Mouse (Mus musculus): ENCODE data around the gene Meox2. TPM values are rescaled to one million over a fixed set of nuclear protein-coding genes. Genes with fewer than 3 reads are reported as not detected.
"Not testable (repeated sequence)": the region's sequence is repeated elsewhere in the genome, so short reads cannot be mapped to it uniquely, and the experiment has no call there.

Gene Meox2
- 0.61 and 0.84 TPM in 2 replicates for polyA plus RNA-seq (2014; fragmentation: Nextera tagmentation; extraction: Ambion mirVana)

DNA sequence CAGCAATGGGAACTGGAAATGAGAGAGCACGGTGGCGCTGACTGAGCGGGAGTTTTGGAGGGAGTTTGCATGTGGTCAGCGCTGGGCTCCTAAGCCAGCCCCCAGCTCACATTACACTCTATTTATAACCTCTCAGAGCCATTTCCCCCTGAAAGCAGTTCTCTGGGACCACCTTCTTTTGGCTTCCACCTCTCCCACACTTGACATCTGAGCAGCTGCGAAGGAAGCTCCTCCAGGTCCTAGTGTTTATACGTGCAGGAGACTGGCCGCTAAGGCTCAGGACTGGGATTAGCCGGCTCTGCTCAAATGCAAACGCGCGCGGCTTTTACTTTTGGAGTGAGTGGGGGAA is at the start of gene Meox2:
Gene Meox2 (plus strand): TSS at position 151 of the 349 bp plus-strand sequence.
- H3K27ac ChIP-seq = no peak within 1 kb of the TSS
- DNase-seq (ENCODE audit: low spot score) = no peak
- peak within 1 kb of the TSS; percentile 93 for H3K4me2 ChIP-seq (replicated peaks)
- peaks cover 56% of the 10 kb centered on the region for H3K27me3 ChIP-seq (ENCODE audit: control insufficient read depth, insufficient read depth, low read length)
- no peaks in the 10 kb centered on the region for H3K9me3 ChIP-seq (ENCODE audit: control insufficient read depth, low read length)
- H3K36me3 ChIP-seq (replicated peaks; ENCODE audit: control insufficient read depth, insufficient read depth) = no peaks in the 10 kb centered on the region
- peak within 1 kb of the TSS; percentile 49 for H3K9ac ChIP-seq
- ATAC-seq (ENCODE audit: low FRiP score) = peak; percentile 57; the same call in 1 of the 2 replicates
- WGBS = 0% methylated on average over 12 of the region's 12 CpGs
- peaks cover 5% of the 10 kb centered on the region for H3K4me1 ChIP-seq (replicated peaks; ENCODE audit: control insufficient read depth, insufficient read depth, low read length)
- peak within 1 kb of the TSS; percentile 46 for H3K4me3 ChIP-seq (replicated peaks; ENCODE audit: low read length)

DNA sequence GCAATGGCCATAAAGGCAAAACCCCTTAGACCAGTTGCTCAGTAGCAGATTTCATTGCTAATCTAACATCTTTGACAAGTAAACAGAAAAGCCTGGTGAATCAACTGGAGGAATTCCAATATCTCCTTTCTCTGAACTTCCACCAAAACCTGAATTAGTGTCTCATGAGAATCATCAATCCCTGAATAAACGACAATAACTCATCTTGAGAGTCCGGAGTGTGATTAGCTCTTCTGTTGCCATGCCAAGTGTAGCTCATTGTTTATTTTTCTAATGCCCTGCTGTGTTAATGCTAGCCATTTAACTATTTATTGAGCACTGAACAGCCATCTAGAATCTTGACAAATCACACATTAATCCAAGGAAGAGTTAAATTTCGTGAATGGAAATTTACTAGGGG is 35.7 kb upstream of the Meox2 start:
- H3K36me3 ChIP-seq (replicated peaks; ENCODE audit: control insufficient read depth, insufficient read depth) = no peaks in the 10 kb centered on the region
- no peak overlapping the region for H3K9ac ChIP-seq
- DNase-seq (ENCODE audit: low spot score) (no peak), ATAC-seq (ENCODE audit: low FRiP score) (no peak)
- H3K4me3 ChIP-seq (replicated peaks; ENCODE audit: low read length) = no peak overlapping the region
- no peaks in the 10 kb centered on the region for H3K4me1 ChIP-seq (replicated peaks; ENCODE audit: control insufficient read depth, insufficient read depth, low read length)
- no peaks in the 10 kb centered on the region for H3K9me3 ChIP-seq (ENCODE audit: control insufficient read depth, low read length)
- no peak overlapping the region for H3K4me2 ChIP-seq (replicated peaks)
- WGBS = 44% methylated on average over 3 of the region's 3 CpGs
- H3K27me3 ChIP-seq (ENCODE audit: control insufficient read depth, insufficient read depth, low read length) = no peaks in the 10 kb centered on the region
- H3K27ac ChIP-seq = no peak overlapping the region

DNA sequence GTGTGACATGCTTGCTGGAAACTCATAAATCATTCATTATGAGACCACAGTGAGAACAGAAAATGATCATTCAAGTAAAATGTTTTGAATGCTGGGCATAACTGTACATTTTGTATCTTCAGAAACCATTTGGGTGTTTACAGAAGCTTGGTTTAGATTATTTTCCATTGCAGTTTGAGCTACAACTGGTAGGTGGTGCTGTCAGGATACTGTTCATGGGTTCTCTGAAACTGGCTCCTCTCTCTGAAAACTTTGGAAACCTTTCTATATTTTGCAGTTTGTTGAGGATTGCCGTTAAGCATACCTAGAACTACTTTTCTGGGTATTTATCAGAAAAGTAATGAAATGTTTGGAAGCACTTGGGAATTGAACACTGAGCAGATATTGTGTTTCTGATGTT is 31.0 kb upstream of the Meox2 start:
- Histone ChIP-seq H3K27ac (no peak overlapping the region), H3K9me3 (ENCODE audit: control insufficient read depth, low read length) (no peaks in the 10 kb centered on the region), H3K9ac (no peak overlapping the region), H3K27me3 (ENCODE audit: control insufficient read depth, insufficient read depth, low read length) (no peaks in the 10 kb centered on the region), H3K36me3 (replicated peaks; ENCODE audit: control insufficient read depth, insufficient read depth) (no peaks in the 10 kb centered on the region), H3K4me2 (replicated peaks) (no peak overlapping the region), H3K4me1 (replicated peaks; ENCODE audit: control insufficient read depth, insufficient read depth, low read length) (no peaks in the 10 kb centered on the region), H3K4me3 (replicated peaks; ENCODE audit: low read length) (no peak overlapping the region)
- ATAC-seq (ENCODE audit: low FRiP score) = no peak
- 74% methylated on average over 1 of the region's 1 CpGs for WGBS
- no peak for DNase-seq (ENCODE audit: low spot score)

DNA sequence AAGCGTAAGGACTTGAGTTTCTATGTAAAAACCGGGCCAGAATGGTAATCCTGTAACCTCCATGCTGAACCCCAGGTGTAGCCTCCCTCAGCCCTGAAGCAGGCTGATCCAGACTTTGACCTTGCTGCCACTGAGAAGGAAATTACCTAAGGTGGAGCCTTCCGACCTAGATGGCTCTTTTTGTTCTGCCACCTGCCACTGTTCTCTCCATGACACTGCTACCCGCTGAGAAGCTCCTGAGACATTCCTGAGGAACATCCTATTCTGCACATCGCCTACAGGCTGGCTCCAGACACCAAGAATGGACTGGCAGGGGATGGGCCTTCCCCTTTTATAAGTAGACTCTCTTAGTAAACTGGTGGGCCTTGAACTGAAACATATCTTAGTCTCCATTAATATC is 28.3 kb upstream of the Meox2 start:
- not testable (repeated sequence) for DNase-seq (ENCODE audit: low spot score); H3K4me3 ChIP-seq (replicated peaks; ENCODE audit: low read length); ATAC-seq (ENCODE audit: low FRiP score); H3K27me3 ChIP-seq (ENCODE audit: control insufficient read depth, insufficient read depth, low read length); H3K36me3 ChIP-seq (replicated peaks; ENCODE audit: control insufficient read depth, insufficient read depth); H3K9ac ChIP-seq; H3K9me3 ChIP-seq (ENCODE audit: control insufficient read depth, low read length); H3K4me2 ChIP-seq (replicated peaks); H3K27ac ChIP-seq; H3K4me1 ChIP-seq (replicated peaks; ENCODE audit: control insufficient read depth, insufficient read depth, low read length)
- 54% methylated on average over 5 of the region's 5 CpGs for WGBS

DNA sequence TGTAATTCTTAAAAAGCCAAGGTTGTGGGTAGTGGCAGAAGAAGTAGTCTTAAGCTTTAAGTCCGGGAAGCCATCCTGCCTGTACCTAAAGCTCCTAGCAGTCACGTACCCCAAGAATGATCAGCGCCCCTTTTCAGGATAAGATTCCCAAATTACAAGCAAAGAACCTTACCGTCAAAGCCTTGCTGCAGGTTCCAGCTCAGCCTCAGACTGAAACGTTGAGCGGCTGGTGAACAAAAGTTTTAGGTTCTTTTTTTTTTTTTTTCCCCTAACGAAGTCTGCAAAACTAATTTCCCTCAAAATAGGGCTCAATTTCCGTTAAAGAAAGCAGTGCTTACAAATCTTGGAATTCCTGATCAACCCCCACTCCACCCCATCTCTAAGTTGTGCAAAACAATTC is 1.8 kb upstream of the Meox2 start:
- Histone ChIP-seq H3K27ac (no peak overlapping the region), H3K4me2 (replicated peaks) (no peak overlapping the region), H3K9ac (no peak overlapping the region), H3K4me3 (replicated peaks; ENCODE audit: low read length) (no peak overlapping the region), H3K27me3 (ENCODE audit: control insufficient read depth, insufficient read depth, low read length) (peaks cover 56% of the 10 kb centered on the region), H3K4me1 (replicated peaks; ENCODE audit: control insufficient read depth, insufficient read depth, low read length) (peaks cover 5% of the 10 kb centered on the region), H3K9me3 (ENCODE audit: control insufficient read depth, low read length) (no peaks in the 10 kb centered on the region), H3K36me3 (replicated peaks; ENCODE audit: control insufficient read depth, insufficient read depth) (no peaks in the 10 kb centered on the region)
- DNase-seq (ENCODE audit: low spot score) = no peak
- 44% methylated on average over 8 of the region's 8 CpGs for whole genome bisulfite sequencing
- ATAC-seq (ENCODE audit: low FRiP score) = no peak

DNA sequence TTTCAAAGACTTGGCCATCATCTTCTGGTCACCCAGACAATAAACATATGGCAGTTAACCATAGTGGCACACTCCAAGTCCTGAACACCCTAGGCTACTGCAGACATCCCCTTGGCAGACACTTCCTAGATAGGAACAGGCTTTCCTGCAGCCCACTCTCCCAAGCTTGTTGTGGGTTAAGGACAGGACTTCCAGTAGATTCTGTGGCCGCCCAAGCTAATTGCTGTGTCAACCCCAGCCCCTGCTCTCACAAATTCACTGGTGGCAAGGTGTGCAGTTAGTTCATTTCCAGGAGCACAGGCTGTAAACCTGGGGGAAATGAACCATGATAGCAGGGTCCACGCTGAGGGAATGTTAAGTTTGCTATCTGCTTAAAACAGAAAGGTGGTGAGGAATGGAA is 1.2 kb upstream of the Meox2 start:
- DNase-seq (ENCODE audit: low spot score) = no peak
- Histone ChIP-seq H3K36me3 (replicated peaks; ENCODE audit: control insufficient read depth, insufficient read depth) (no peaks in the 10 kb centered on the region), H3K9ac (no peak overlapping the region), H3K9me3 (ENCODE audit: control insufficient read depth, low read length) (no peaks in the 10 kb centered on the region), H3K27ac (no peak overlapping the region), H3K4me3 (replicated peaks; ENCODE audit: low read length) (no peak overlapping the region), H3K27me3 (ENCODE audit: control insufficient read depth, insufficient read depth, low read length) (peaks cover 56% of the 10 kb centered on the region), H3K4me1 (replicated peaks; ENCODE audit: control insufficient read depth, insufficient read depth, low read length) (peaks cover 5% of the 10 kb centered on the region), H3K4me2 (replicated peaks) (no peak overlapping the region)
- WGBS = 65% methylated on average over 2 of the region's 2 CpGs
- no peak for ATAC-seq (ENCODE audit: low FRiP score)

DNA sequence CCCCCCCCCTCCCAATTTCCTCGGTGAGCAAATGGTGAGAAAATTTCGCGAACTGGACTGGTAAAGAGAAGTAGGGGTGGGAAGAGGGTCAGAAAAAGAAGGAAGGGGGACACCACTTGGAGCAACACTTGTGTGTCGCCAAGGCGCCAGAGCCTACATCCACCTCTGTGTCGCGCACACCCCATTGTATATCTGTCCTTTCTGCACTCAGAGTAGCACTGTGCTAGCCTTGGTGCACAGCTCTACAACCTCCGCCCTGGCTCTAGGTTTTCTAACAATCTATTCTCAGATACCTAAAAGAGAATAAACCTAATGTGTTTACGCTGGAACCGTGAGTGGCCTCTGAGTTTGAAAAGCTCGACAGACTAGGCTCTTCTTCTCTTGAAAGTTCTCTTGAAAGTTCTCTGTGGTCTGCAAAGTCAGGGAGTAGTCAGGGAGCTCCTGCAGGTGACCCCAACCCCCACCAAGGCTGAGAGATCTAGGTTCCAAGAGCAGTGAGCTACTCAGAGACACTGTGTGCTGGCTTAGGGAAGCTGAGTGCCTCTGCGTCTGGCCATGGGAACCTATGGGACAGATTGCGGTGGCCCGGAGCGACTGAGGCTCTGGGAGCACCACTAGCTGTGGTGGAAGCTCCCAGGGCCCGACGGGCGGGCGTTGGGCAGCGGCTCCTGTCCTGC is 489 bp upstream of the Meox2 start:
- peak overlapping the region; percentile 93 for H3K4me2 ChIP-seq (replicated peaks)
- H3K27ac ChIP-seq = no peak overlapping the region
- H3K9ac ChIP-seq = no peak overlapping the region
- H3K4me3 ChIP-seq (replicated peaks; ENCODE audit: low read length) = peak overlapping the region; percentile 46
- WGBS = 21% methylated on average over 20 of the region's 20 CpGs
- H3K27me3 ChIP-seq (ENCODE audit: control insufficient read depth, insufficient read depth, low read length) = peaks cover 56% of the 10 kb centered on the region
- no peak for ATAC-seq (ENCODE audit: low FRiP score)
- H3K36me3 ChIP-seq (replicated peaks; ENCODE audit: control insufficient read depth, insufficient read depth) = no peaks in the 10 kb centered on the region
- DNase-seq (ENCODE audit: low spot score) = no peak
- H3K9me3 ChIP-seq (ENCODE audit: control insufficient read depth, low read length) = no peaks in the 10 kb centered on the region
- H3K4me1 ChIP-seq (replicated peaks; ENCODE audit: control insufficient read depth, insufficient read depth, low read length) = peaks cover 5% of the 10 kb centered on the region

DNA sequence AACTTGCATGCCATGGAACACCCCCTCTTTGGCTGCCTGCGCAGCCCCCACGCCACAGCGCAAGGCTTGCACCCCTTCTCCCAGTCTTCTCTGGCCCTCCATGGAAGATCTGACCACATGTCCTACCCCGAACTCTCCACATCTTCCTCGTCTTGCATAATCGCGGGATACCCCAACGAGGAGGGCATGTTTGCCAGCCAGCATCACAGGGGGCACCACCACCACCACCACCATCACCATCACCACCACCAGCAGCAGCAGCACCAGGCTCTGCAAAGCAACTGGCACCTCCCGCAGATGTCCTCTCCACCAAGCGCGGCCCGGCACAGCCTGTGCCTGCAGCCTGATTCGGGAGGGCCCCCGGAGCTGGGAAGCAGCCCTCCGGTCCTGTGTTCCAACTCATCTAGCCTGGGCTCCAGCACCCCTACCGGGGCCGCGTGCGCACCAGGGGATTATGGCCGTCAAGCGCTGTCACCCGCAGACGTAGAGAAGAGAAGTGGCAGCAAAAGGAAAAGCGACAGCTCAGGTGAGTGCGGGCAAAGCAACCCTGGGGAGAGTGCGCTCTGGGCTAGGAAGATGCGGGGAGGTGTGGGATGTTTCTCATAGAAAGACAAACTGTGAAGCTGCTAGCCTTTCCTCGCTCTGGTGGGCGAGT is 606 bp downstream of the Meox2 start:
- Histone ChIP-seq H3K4me3 (replicated peaks; ENCODE audit: low read length) (peak overlapping the region; percentile 46), H3K4me1 (replicated peaks; ENCODE audit: control insufficient read depth, insufficient read depth, low read length) (peaks cover 5% of the 10 kb centered on the region), H3K27ac (no peak overlapping the region), H3K27me3 (ENCODE audit: control insufficient read depth, insufficient read depth, low read length) (peaks cover 56% of the 10 kb centered on the region), H3K9me3 (ENCODE audit: control insufficient read depth, low read length) (no peaks in the 10 kb centered on the region), H3K36me3 (replicated peaks; ENCODE audit: control insufficient read depth, insufficient read depth) (no peaks in the 10 kb centered on the region), H3K9ac (peak overlapping the region; percentile 49), H3K4me2 (replicated peaks) (peak overlapping the region; percentile 93)
- ATAC-seq (ENCODE audit: low FRiP score) (peak; percentile 64; the same call in 1 of the 2 replicates), DNase-seq (ENCODE audit: low spot score) (no peak)
- 1% methylated on average over 29 of the region's 29 CpGs for WGBS

DNA sequence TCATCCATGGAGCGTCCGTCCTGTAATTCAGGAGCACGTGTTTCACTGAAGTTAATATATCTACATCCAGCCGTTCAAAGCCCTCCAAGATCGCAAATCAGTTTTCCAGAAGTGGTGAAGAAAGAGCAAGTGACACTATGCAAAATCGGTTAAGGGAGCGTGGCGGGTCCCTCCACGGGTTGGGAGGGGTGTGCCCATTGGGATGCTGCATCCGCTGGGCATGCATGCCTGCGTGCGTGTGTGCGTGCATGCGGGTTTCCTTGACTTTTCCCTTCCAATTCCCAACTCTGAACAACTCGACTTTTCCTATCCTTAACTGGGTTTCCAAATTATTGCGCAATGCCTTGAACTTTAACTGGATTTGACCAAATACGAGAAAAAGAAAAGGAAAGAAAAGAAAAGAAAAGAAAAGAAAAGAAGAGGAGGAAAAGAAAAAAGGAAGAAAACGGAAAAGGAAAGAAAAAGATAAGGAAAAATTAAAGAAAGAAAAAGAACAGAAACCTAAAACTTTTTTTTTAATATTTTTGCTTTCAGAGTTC is 1.2 kb downstream of the Meox2 start:
- ATAC-seq (ENCODE audit: low FRiP score) = no peak
- H3K9ac ChIP-seq = peak overlapping the region; percentile 31; the same call in 1 of the 2 replicates
- H3K4me1 ChIP-seq (replicated peaks; ENCODE audit: control insufficient read depth, insufficient read depth, low read length) = peaks cover 5% of the 10 kb centered on the region
- no peak for DNase-seq (ENCODE audit: low spot score)
- no peaks in the 10 kb centered on the region for H3K36me3 ChIP-seq (replicated peaks; ENCODE audit: control insufficient read depth, insufficient read depth)
- no peaks in the 10 kb centered on the region for H3K9me3 ChIP-seq (ENCODE audit: control insufficient read depth, low read length)
- peak overlapping the region; percentile 93 for H3K4me2 ChIP-seq (replicated peaks)
- H3K4me3 ChIP-seq (replicated peaks; ENCODE audit: low read length) = peak overlapping the region; percentile 46
- WGBS = 6% methylated on average over 18 of the region's 18 CpGs
- H3K27ac ChIP-seq = no peak overlapping the region
- peaks cover 56% of the 10 kb centered on the region for H3K27me3 ChIP-seq (ENCODE audit: control insufficient read depth, insufficient read depth, low read length)

All from hindbrain, embryonic 14.5 days (tissue).